Mouse (Mus musculus) brain, embryonic 14.5 days (tissue): Measurements from ENCODE around the gene Aldh4a1. TPM values are rescaled to one million over a fixed set of nuclear protein-coding genes. Genes with fewer than 3 reads are reported as not detected.

ENCODE experiments used
- DNase-seq: peaks from one replicate; pipeline ENCODE4 v3.0.0-alpha.2; 2011; ENCODE audit warnings: low read depth
- CTCF ChIP-seq: fragments of 200-500 bp; IDR thresholded peaks from 2 replicates; pipeline ENCODE4 v1.5.1; 2012; ENCODE audit warnings: inconsistent platforms, mild to moderate bottlenecking, moderate library complexity, borderline replicate concordance; ENCODE audit not compliant: insufficient read depth, insufficient read length; ENCODE audit errors: extremely low read depth
- POLR2A ChIP-seq: fragments of 200-500 bp; IDR thresholded peaks from 2 replicates; pipeline ENCODE4 v1.6.1; 2012; ENCODE audit warnings: mild to moderate bottlenecking, inconsistent platforms, borderline replicate concordance; ENCODE audit not compliant: poor library complexity, insufficient read depth, insufficient read length, severe bottlenecking; ENCODE audit errors: extremely low read depth
- polyA plus RNA-seq: library from polyadenylated mRNA; depleted of rRNA; stranded (reverse); fragments of >200 nt; gene quantifications from 2 replicates; pipeline ENCODE4 v1.2.3, GENCODE M21; 2012

The Aldh4a1 gene
- polyA plus RNA-seq, 1 experiment: 24.2 TPM

DNA sequence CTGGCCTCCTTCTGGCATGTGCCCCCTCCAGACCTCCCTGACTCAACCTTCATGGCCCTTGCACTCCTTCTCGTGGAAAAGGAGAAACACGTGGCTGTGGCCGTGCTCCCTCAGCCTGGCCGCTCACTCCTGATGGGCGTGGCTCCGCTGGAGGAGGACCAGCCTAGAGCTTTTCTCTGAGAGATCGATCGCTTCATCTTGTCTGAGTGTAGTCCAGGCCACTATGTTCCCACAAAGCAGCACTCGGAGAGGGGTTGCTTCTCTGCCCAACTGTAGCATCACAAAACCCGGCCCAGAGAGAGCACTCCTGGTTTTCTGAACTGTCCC is 9.6 kb downstream of the Aldh4a1 start:
- no peak for DNase-seq
- TF ChIP-seq CTCF (no peak), POLR2A (no peak)

GRCm38 (mm10) chr4:139636373-139636772 is 13.7 kb downstream of the Aldh4a1 start:
- TF ChIP-seq CTCF (peak; percentile 99), POLR2A (no peak)
- peak; percentile 70 for DNase-seq

DNA sequence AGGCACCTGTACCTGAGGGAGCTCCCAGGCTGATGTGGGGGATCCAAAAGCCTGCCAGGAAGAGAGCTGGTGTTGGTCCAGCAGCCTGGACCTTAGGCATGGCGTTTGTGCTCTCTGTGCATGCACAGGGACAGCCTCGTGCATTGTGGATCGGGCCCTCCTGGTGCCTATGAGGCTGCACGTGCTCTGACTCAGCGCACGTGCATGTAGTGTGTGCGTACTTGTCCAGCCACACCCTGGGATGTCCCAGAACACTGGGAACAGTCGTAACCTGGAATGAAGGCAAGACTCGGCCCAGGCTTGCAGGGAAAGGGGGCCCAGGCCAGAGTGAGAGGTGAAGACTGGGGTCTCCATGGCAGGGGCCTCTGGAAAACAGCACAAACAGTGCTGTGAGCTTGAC is 15.2 kb downstream of the Aldh4a1 start:
- DNase-seq: no peak
- no peak for TF ChIP-seq POLR2A
- no peak for TF ChIP-seq CTCF

DNA sequence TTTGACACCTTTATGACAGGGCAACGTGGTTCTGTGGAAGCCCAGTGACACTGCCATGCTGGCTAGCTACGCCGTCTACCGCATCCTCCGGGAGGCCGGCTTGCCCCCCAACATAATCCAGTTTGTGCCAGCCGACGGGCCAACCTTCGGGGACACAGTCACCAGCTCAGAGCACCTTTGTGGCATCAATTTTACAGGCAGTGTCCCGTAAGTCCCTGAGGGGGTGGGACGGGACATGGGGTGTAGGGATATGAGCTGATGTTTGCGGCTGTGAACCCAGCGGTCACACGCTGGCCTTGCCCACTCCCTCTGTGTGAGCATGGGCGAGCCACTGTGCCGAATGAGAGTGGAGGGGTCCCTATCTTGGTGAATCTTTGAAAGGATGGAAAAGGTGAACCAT is 15.7 kb downstream of the Aldh4a1 start:
- DNase-seq: no peak
- TF ChIP-seq POLR2A (no peak), CTCF (no peak)

DNA sequence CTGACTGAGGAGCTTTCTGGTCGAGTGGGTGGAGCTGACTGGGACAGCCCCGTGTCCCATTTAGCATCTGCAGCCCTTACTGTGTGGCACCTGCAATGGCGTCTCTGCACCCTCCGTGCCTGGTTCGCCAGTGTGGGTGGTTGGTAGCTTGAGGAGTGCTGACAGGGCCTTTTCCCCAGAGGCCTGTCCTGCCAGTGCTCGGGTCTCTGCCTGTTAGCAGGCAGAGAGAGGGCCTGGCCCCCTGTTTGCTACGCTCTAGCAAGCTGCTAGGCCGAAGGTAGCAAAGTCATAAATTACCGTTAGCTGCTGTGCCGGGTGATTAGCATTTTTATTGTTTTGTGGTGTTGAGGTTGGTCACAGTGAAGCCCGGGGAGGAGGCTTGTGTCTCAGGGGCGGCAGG is 17.1 kb downstream of the Aldh4a1 start:
- TF ChIP-seq POLR2A: no peak
- TF ChIP-seq CTCF: no peak
- DNase-seq: no peak

- TF ChIP-seq POLR2A (no peak), CTCF (no peak)
- no peak for DNase-seq
Observed at GRCm38 (mm10) chr4:139640333-139640732, 17.7 kb downstream of the Aldh4a1 start.

- DNase-seq: no peak
- TF ChIP-seq CTCF: no peak
- no peak for TF ChIP-seq POLR2A
Observed at GRCm38 (mm10) chr4:139640775-139641174, 18.1 kb downstream of the Aldh4a1 start.

DNA sequence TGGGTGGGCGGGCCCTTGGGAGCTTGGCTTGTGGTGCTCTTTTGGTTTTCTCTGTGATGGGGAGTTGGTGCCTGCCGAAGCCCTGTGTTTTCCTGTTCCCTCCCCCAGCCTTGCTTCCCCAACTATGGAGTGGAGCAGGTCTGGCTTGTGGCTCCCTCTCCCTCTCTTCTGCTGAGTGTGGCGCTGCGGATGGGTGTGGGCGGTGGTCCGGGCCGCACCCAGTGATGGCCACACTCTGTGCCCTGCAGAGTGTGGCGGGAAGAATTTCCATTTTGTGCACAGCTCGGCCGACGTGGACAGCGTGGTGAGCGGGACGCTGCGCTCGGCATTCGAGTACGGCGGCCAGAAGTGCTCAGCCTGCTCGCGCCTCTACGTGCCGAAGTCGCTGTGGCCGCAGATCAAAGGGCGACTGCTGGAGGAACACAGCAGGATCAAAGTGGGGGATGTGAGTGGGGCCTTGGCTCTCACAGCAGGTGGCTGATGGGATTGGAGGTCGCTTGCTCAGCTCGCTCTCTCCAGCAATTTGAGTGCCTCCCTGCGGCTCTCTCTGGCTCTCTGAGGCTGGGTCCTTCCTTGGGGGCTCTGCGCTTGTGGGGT is 19.3 kb downstream of the Aldh4a1 start:
- peak; percentile 76 for DNase-seq

DNA sequence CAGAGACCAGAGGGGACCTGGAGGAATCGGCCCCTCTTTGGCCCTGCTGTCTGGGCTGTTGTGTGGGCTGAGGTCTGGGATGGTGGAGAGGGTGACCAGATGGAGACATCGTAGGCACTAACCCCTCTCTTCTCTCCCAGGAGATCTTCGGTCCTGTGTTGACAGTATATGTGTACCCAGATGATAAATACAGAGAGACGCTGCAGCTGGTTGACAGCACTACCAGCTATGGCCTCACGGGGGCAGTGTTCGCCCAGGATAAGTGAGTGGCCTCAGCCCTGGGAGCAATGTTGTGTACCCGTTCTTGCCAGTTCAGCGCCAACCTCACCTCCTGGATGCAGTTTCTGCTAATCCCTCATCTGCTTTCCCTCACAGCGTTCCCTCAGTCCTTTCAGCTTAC is 21.3 kb downstream of the Aldh4a1 start:
- TF ChIP-seq CTCF (peak; percentile 99), POLR2A (no peak)

More for the DNA sequence above, 19.3 kb downstream of the Aldh4a1 start:
- TF ChIP-seq CTCF (no peak), POLR2A (no peak)

DNA sequence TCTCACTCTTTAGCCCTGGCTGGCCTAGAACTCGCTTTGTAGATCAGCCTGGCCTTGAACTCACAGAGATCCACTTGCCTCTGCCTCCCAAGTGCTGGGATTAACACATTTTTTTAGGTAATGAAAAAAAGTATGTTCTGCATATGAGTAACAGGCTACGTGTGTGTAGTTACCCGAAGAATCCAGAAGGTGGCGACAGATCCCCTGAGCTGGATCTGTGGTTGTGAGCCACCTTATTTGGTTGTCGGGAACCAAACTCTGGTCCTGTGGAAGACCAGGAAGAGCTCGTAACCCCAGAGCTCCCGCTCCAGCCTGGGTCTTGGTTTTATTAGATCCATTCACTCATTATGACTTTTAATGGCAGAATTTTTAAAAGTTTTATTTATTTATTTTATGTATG is 24.2 kb downstream of the Aldh4a1 start:
- DNase-seq: no peak
- peak; percentile 53; the same call in 1 of the 2 replicates for TF ChIP-seq CTCF
- TF ChIP-seq POLR2A: no peak

More for the DNA sequence above, 21.3 kb downstream of the Aldh4a1 start:
- DNase-seq: peak; percentile 87

DNA sequence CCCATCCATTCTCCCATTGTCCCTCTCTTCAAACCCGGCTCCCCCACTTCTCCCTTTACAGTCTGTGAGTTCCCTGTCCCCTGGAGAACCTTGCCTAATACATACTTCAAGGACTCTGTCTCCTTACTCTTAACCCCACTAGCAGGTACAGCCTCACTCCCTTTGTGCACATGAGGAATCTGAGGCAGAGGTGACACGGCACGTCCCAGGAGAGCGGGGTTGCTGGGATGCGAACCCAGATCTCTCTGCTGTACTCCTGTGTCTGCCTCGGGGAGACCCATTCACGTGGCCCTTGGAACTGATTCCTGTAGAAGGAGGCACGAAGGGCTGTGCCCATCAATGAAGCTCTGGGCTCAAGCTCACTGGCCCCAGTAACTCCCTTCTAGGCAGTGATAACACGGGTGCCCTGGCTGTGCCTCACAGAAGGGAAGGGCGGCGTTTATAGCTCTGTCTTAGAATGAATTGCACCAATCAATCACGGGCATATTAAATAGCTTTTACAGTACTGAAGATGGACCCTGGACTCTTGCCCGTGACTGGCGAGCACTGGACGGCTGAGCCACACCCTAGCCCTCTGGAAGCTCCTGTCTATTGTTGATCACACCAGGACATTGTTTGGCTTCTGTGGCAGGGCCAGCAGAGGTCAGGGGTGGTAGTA is 27.5 kb downstream of the Aldh4a1 start:
- no peak for TF ChIP-seq CTCF
- TF ChIP-seq POLR2A: no peak
- no peak for DNase-seq

DNA sequence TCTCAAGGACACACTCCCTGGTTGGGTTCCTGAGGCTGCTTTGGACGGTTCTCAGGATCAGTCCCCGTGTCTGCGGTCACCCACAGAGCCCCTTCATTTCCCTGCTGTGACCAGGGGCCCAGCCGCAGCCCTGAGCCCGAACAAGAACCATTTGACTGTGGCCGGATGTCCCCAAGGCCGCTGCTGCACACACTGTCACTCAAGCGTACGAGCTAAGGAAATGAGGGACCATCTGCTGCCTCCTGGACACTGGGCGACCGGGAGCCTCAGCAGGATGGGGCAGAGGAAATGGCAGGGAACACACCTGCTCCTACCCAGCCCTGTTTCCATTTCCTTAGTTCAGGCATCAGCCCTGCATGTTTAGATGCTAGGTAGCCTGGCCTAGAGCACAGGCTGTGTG is 28.2 kb downstream of the Aldh4a1 start:
- no peak for DNase-seq
- no peak for TF ChIP-seq CTCF

DNA sequence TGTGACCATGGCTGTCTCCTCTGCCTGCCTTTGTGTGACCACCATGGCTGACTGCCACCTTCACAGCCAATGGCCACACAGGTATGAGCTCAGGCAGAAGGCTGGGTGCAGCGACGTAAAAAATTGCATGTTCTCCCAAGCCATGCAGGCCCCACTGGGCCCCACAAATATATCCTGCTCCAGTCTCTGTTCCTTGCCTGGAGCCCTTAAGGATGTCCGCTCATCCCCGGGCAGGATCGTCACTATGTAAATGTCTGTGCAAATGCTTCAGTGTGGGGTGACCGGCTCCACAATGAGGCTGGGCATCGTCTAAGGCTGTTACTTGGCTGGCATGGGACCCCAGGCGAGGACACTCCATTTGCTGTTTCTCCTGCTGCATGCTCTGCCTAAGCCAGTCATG is 30.6 kb downstream of the Aldh4a1 start, which contains the start of gene Tas1r2:
Gene Tas1r2, plus strand, starts transcription at position 301 of the 400 bp plus-strand sequence.
- no peak for DNase-seq
- TF ChIP-seq POLR2A: no peak
- no peak for TF ChIP-seq CTCF

GRCm38 (mm10) chr4:139661897-139662296 is 39.2 kb downstream of the Aldh4a1 start:
- peak; percentile 15 for DNase-seq
- no peak for TF ChIP-seq POLR2A
- no peak for TF ChIP-seq CTCF
